Mouse (Mus musculus): Measurements from ENCODE around the gene Pde11a. TPM values are rescaled to one million over a fixed set of nuclear protein-coding genes. Genes with fewer than 3 reads are reported as not detected.
A peak's percentile ranks its signal among the peaks of the same experiment; 100 is the strongest.

The Pde11a gene
- polyA plus RNA-seq, 1 experiment from 2014 or later: 0.89 TPM

- Histone ChIP-seq H3K27me3 (ENCODE audit: insufficient read depth, low read length) (no peaks in the 10 kb centered on the region), H3K9me3 (replicated peaks; ENCODE audit: low read length) (no peaks in the 10 kb centered on the region), H3K9ac (ENCODE audit: low read depth, low read length) (no peak overlapping the region), H3K27ac (no peak overlapping the region), H3K4me3 (replicated peaks; ENCODE audit: low read depth, low read length) (no peak overlapping the region), H3K36me3 (ENCODE audit: insufficient read depth, low read length) (no peaks in the 10 kb centered on the region), H3K4me1 (replicated peaks; ENCODE audit: insufficient read depth, low read length) (no peaks in the 10 kb centered on the region), H3K4me2 (ENCODE audit: low read length) (no peak overlapping the region)
- WGBS: 81% methylated on average over 6 of the region's 6 CpGs
- ATAC-seq (replicated peaks; ENCODE audit: low FRiP score, low read depth) (no peak), DNase-seq (ENCODE audit: low spot score) (no peak)
- TF ChIP-seq CTCF (IDR thresholded peaks at IDR 0.05; ENCODE audit: low read depth): no peak
These were observed 9.3 kb upstream of the Pde11a start for GRCm38 (mm10) chr2:76347839-76348238.

DNA sequence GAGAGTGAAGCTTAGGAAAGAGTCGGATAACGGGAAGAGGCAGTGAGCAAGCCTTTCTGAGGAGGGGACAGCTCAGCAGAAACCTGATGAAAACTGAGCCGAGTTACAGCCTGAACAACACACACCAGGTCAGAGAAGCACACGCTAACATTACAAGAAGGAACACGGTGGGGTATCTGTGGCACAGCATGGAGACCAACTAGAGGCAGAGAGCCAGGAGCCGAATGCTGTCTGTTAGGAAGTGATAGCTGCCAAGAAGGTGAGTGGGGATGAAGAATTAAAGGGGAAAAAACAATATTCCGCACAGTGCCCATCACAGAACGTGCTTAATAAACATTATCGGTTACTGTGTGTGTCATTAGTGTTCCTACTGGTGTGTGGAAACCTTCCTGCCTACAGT, 3.6 kb upstream of the Pde11a start:
- no peak for DNase-seq (ENCODE audit: low spot score)
- ATAC-seq (replicated peaks; ENCODE audit: low FRiP score, low read depth): no peak
- WGBS: 80% methylated on average over 9 of the region's 9 CpGs
- no peak overlapping the region for H3K4me3 ChIP-seq (replicated peaks; ENCODE audit: low read depth, low read length)
- no peak overlapping the region for H3K4me2 ChIP-seq (ENCODE audit: low read length)
- TF ChIP-seq CTCF (IDR thresholded peaks at IDR 0.05; ENCODE audit: low read depth): no peak
- H3K27me3 ChIP-seq (ENCODE audit: insufficient read depth, low read length): peaks cover 5% of the 10 kb centered on the region; the same call in 1 of the 2 replicates
- peaks cover 7% of the 10 kb centered on the region for H3K4me1 ChIP-seq (replicated peaks; ENCODE audit: insufficient read depth, low read length)
- no peak overlapping the region for H3K27ac ChIP-seq
- H3K36me3 ChIP-seq (ENCODE audit: insufficient read depth, low read length): no peaks in the 10 kb centered on the region
- H3K9ac ChIP-seq (ENCODE audit: low read depth, low read length): no peak overlapping the region
- no peaks in the 10 kb centered on the region for H3K9me3 ChIP-seq (replicated peaks; ENCODE audit: low read length)

DNA sequence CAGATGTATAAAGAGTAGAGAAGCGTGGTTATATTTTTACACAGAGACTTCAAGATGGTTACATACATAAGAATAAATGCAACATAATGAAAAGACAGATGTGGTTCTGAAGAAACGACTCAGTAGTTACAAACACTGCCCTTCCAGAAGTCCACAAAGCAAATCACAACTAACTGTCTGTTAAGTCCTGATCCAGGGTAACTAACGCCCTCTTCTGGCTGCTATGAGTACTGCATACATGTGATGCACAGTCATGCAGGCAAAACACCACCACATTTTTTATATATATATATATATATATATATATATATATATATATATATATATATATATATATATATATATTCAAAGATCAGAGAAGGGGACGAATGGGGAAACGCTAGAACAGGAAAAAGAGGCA, 4.0 kb downstream of the Pde11a start:
- ATAC-seq (replicated peaks; ENCODE audit: low FRiP score, low read depth) (no peak), DNase-seq (ENCODE audit: low spot score) (no peak)
- H3K4me2 ChIP-seq (ENCODE audit: low read length): no peak overlapping the region
- no peaks in the 10 kb centered on the region for H3K9me3 ChIP-seq (replicated peaks; ENCODE audit: low read length)
- no peak overlapping the region for H3K4me3 ChIP-seq (replicated peaks; ENCODE audit: low read depth, low read length)
- peak; percentile 43; the same call in 1 of the 2 replicates for TF ChIP-seq CTCF (IDR thresholded peaks at IDR 0.05; ENCODE audit: low read depth)
- peaks cover 7% of the 10 kb centered on the region for H3K4me1 ChIP-seq (replicated peaks; ENCODE audit: insufficient read depth, low read length)
- 84% methylated on average over 5 of the region's 5 CpGs for WGBS
- H3K27me3 ChIP-seq (ENCODE audit: insufficient read depth, low read length): peaks cover 5% of the 10 kb centered on the region; the same call in 1 of the 2 replicates
- H3K36me3 ChIP-seq (ENCODE audit: insufficient read depth, low read length): no peaks in the 10 kb centered on the region
- no peak overlapping the region for H3K27ac ChIP-seq
- H3K9ac ChIP-seq (ENCODE audit: low read depth, low read length): no peak overlapping the region

DNA sequence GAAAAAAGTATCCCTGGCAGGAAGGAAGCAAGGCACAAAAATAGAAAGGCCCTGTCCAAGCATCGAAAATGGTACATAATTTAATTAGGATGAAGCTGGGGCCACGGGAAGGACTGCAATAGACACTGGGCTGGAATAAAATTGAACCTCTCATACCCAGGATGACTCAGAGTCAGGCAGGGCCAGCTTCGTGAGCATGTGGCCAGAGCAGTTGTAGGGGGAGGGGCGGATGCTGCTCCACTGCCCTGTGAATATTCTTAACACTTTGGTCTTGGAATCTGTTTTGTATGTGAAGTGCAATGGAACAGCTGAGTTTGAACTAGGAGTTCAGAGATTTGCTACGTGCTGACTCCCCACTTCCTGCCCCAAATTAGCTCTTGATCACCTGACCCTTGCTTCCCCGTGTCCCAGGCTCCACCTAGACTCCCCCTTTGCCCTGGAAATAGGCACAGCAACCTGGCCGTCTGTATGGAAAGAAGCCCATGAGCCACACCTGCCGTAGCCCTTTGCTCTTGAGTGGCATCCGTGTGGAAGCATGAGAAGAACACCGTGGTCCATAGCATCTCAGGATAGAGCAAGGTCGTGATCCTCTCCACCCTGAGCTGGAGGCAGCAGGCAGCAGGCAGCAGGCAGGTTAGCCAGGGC, 6.3 kb downstream of the Pde11a start:
- no peak for DNase-seq (ENCODE audit: low spot score)
- no peak overlapping the region for H3K9ac ChIP-seq (ENCODE audit: low read depth, low read length)
- H3K4me1 ChIP-seq (replicated peaks; ENCODE audit: insufficient read depth, low read length): no peaks in the 10 kb centered on the region
- TF ChIP-seq CTCF (IDR thresholded peaks at IDR 0.05; ENCODE audit: low read depth): no peak
- H3K27ac ChIP-seq: no peak overlapping the region
- 67% methylated on average over 11 of the region's 11 CpGs for WGBS
- no peaks in the 10 kb centered on the region for H3K36me3 ChIP-seq (ENCODE audit: insufficient read depth, low read length)
- H3K27me3 ChIP-seq (ENCODE audit: insufficient read depth, low read length): no peaks in the 10 kb centered on the region
- ATAC-seq (replicated peaks; ENCODE audit: low FRiP score, low read depth): no peak
- H3K4me2 ChIP-seq (ENCODE audit: low read length): no peak overlapping the region
- no peak overlapping the region for H3K4me3 ChIP-seq (replicated peaks; ENCODE audit: low read depth, low read length)
- H3K9me3 ChIP-seq (replicated peaks; ENCODE audit: low read length): no peaks in the 10 kb centered on the region

DNA sequence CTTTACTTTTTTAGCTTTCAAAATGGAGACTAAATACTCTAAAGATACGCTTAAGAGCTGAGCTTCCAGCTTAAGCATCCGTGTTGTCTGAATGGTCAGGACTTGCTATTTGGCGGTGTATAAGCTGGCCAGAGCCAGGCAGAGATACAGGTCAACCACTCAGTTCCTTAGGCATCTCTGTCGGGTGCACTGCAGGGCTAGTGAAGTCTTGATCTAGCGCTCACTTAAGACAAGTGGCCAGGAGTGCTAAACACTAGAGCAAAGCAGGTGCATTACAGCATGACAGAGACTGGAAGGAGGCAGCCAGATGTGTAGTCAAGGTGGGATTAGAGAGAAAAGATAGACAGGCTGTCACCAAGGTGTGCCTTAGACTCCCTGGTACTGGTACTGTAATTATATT, 8.5 kb downstream of the Pde11a start:
- no peak for ATAC-seq (replicated peaks; ENCODE audit: low FRiP score, low read depth)
- Histone ChIP-seq H3K4me1 (replicated peaks; ENCODE audit: insufficient read depth, low read length) (no peaks in the 10 kb centered on the region), H3K36me3 (ENCODE audit: insufficient read depth, low read length) (no peaks in the 10 kb centered on the region), H3K4me2 (ENCODE audit: low read length) (no peak overlapping the region), H3K27ac (no peak overlapping the region), H3K9me3 (replicated peaks; ENCODE audit: low read length) (no peaks in the 10 kb centered on the region), H3K9ac (ENCODE audit: low read depth, low read length) (no peak overlapping the region), H3K4me3 (replicated peaks; ENCODE audit: low read depth, low read length) (no peak overlapping the region), H3K27me3 (ENCODE audit: insufficient read depth, low read length) (no peaks in the 10 kb centered on the region)
- no peak for DNase-seq (ENCODE audit: low spot score)
- 89% methylated on average over 5 of the region's 5 CpGs for WGBS
- no peak for TF ChIP-seq CTCF (IDR thresholded peaks at IDR 0.05; ENCODE audit: low read depth)

DNA sequence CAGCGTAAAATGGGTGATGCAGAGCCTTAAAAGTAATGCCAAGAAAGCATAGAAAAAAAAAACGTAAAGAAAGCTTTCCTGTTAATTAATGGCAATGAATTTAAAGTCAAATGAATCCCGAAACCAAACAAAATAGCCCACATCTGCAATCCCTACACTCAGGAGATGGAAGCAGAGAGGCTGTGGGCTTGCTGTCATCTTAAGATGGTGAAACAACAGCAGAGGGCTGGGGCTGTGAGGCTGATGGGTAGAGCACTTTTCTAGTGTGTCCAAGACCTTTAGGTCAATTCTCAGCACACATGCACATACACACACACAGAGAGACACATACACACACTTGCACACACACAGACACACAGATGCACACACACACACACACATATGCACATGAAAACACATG, 12.4 kb downstream of the Pde11a start:
- no peak for TF ChIP-seq CTCF (IDR thresholded peaks at IDR 0.05; ENCODE audit: low read depth)

GRCm38 (mm10) chr2:76324463-76324862, 14.1 kb downstream of the Pde11a start:
- WGBS: 93% methylated on average over 5 of the region's 5 CpGs
- no peak for ATAC-seq (replicated peaks; ENCODE audit: low FRiP score, low read depth)
- no peaks in the 10 kb centered on the region for H3K27me3 ChIP-seq (ENCODE audit: insufficient read depth, low read length)
- no peaks in the 10 kb centered on the region for H3K36me3 ChIP-seq (ENCODE audit: insufficient read depth, low read length)
- H3K27ac ChIP-seq: no peak overlapping the region
- no peak for TF ChIP-seq CTCF (IDR thresholded peaks at IDR 0.05; ENCODE audit: low read depth)
- no peak overlapping the region for H3K9ac ChIP-seq (ENCODE audit: low read depth, low read length)
- DNase-seq (ENCODE audit: low spot score): no peak
- H3K4me3 ChIP-seq (replicated peaks; ENCODE audit: low read depth, low read length): no peak overlapping the region
- no peak overlapping the region for H3K4me2 ChIP-seq (ENCODE audit: low read length)
- no peaks in the 10 kb centered on the region for H3K4me1 ChIP-seq (replicated peaks; ENCODE audit: insufficient read depth, low read length)
- H3K9me3 ChIP-seq (replicated peaks; ENCODE audit: low read length): no peaks in the 10 kb centered on the region

More for the DNA sequence above, 12.4 kb downstream of the Pde11a start:
- Histone ChIP-seq H3K36me3 (ENCODE audit: insufficient read depth, low read length) (no peaks in the 10 kb centered on the region), H3K27me3 (ENCODE audit: insufficient read depth, low read length) (no peaks in the 10 kb centered on the region), H3K4me3 (replicated peaks; ENCODE audit: low read depth, low read length) (no peak overlapping the region), H3K9me3 (replicated peaks; ENCODE audit: low read length) (no peaks in the 10 kb centered on the region), H3K9ac (ENCODE audit: low read depth, low read length) (no peak overlapping the region), H3K4me2 (ENCODE audit: low read length) (no peak overlapping the region), H3K4me1 (replicated peaks; ENCODE audit: insufficient read depth, low read length) (no peaks in the 10 kb centered on the region), H3K27ac (no peak overlapping the region)
- ATAC-seq (replicated peaks; ENCODE audit: low FRiP score, low read depth) (no peak), DNase-seq (ENCODE audit: low spot score) (no peak)
- WGBS: 83% methylated on average over 3 of the region's 3 CpGs
